Mouse (Mus musculus): ENCODE data around the gene Ubxn10. TPM values are rescaled to one million over a fixed set of nuclear protein-coding genes. Genes with fewer than 3 reads are reported as not detected.

Gene Ubxn10
- total and polyA plus RNA-seq, 2 experiments from 2014 or later = 3.1 to 6.9 TPM

GRCm38 (mm10) chr4:138775435-138775834, 38.5 kb upstream of the Ubxn10 start, which contains the start of gene Pla2g2d:
TSS of gene Pla2g2d (plus strand) at chr4:138775735.
- H3K9me3 ChIP-seq (ENCODE audit: low read length) = no peaks in the 10 kb centered on the region
- H3K9ac ChIP-seq (replicated peaks; ENCODE audit: low read length) = no peak within 1 kb of the TSS
- ATAC-seq (no peak), DNase-seq (ENCODE audit: low spot score) (no peak)
- no peaks in the 10 kb centered on the region for H3K27me3 ChIP-seq (ENCODE audit: insufficient read depth, low read length)
- no peak within 1 kb of the TSS for H3K27ac ChIP-seq
- peaks cover 4% of the 10 kb centered on the region; the same call in 1 of the 2 replicates for H3K4me1 ChIP-seq (ENCODE audit: insufficient read depth, low read length)
- TF ChIP-seq CTCF (IDR thresholded peaks at IDR 0.05; ENCODE audit: low read depth) = no peak
- H3K36me3 ChIP-seq (ENCODE audit: insufficient read depth, low read length) = no peaks in the 10 kb centered on the region
- WGBS = 82% methylated on average over 6 of the region's 6 CpGs
- no peak within 1 kb of the TSS for H3K4me2 ChIP-seq (ENCODE audit: low read depth, low read length)
- no peak within 1 kb of the TSS for H3K4me3 ChIP-seq (ENCODE audit: low read length)

- no peaks in the 10 kb centered on the region for H3K4me1 ChIP-seq (ENCODE audit: insufficient read depth, low read length)
- DNase-seq (ENCODE audit: low spot score) = no peak
- no peaks in the 10 kb centered on the region for H3K9me3 ChIP-seq (ENCODE audit: low read length)
- no peak overlapping the region for H3K4me2 ChIP-seq (ENCODE audit: low read depth, low read length)
- 86% methylated on average over 5 of the region's 5 CpGs for WGBS
- no peak overlapping the region for H3K4me3 ChIP-seq (ENCODE audit: low read length)
- H3K27ac ChIP-seq = no peak overlapping the region
- TF ChIP-seq CTCF (IDR thresholded peaks at IDR 0.05; ENCODE audit: low read depth) = no peak
- no peak overlapping the region for H3K9ac ChIP-seq (replicated peaks; ENCODE audit: low read length)
- no peaks in the 10 kb centered on the region for H3K36me3 ChIP-seq (ENCODE audit: insufficient read depth, low read length)
- H3K27me3 ChIP-seq (ENCODE audit: insufficient read depth, low read length) = no peaks in the 10 kb centered on the region
- no peak for ATAC-seq
Measured at GRCm38 (mm10) chr4:138772386-138772785, 35.4 kb upstream of the Ubxn10 start.

- DNase-seq (ENCODE audit: low spot score) = no peak
- TF ChIP-seq CTCF (IDR thresholded peaks at IDR 0.05; ENCODE audit: low read depth) = no peak
- Histone ChIP-seq H3K4me1 (ENCODE audit: insufficient read depth, low read length) (no peaks in the 10 kb centered on the region), H3K9me3 (ENCODE audit: low read length) (no peaks in the 10 kb centered on the region), H3K4me3 (ENCODE audit: low read length) (no peak overlapping the region), H3K4me2 (ENCODE audit: low read depth, low read length) (no peak overlapping the region), H3K36me3 (ENCODE audit: insufficient read depth, low read length) (no peaks in the 10 kb centered on the region), H3K27me3 (ENCODE audit: insufficient read depth, low read length) (no peaks in the 10 kb centered on the region), H3K9ac (replicated peaks; ENCODE audit: low read length) (no peak overlapping the region), H3K27ac (no peak overlapping the region)
- WGBS = 87% methylated on average over 10 of the region's 10 CpGs
- ATAC-seq = no peak
Measured at GRCm38 (mm10) chr4:138771970-138772369, 35.0 kb upstream of the Ubxn10 start.

GRCm38 (mm10) chr4:138762266-138762665, 25.3 kb upstream of the Ubxn10 start:
- no peak overlapping the region for H3K4me2 ChIP-seq (ENCODE audit: low read depth, low read length)
- H3K4me3 ChIP-seq (ENCODE audit: low read length) = no peak overlapping the region
- no peaks in the 10 kb centered on the region for H3K36me3 ChIP-seq (ENCODE audit: insufficient read depth, low read length)
- ATAC-seq = no peak
- H3K9me3 ChIP-seq (ENCODE audit: low read length) = no peaks in the 10 kb centered on the region
- H3K9ac ChIP-seq (replicated peaks; ENCODE audit: low read length) = no peak overlapping the region
- H3K27me3 ChIP-seq (ENCODE audit: insufficient read depth, low read length) = no peaks in the 10 kb centered on the region
- 83% methylated on average over 9 of the region's 9 CpGs for WGBS
- H3K4me1 ChIP-seq (ENCODE audit: insufficient read depth, low read length) = no peaks in the 10 kb centered on the region
- no peak for DNase-seq (ENCODE audit: low spot score)
- no peak overlapping the region for H3K27ac ChIP-seq
- TF ChIP-seq CTCF (IDR thresholded peaks at IDR 0.05; ENCODE audit: low read depth) = no peak

GRCm38 (mm10) chr4:138757416-138757815, 20.4 kb upstream of the Ubxn10 start, which contains the start of gene Pla2g2f:
TSS of gene Pla2g2f (minus strand) at chr4:138757626.
- no peaks in the 10 kb centered on the region for H3K9me3 ChIP-seq (ENCODE audit: low read length)
- no peak within 1 kb of the TSS for H3K27ac ChIP-seq
- H3K36me3 ChIP-seq (ENCODE audit: insufficient read depth, low read length) = no peaks in the 10 kb centered on the region
- no peak within 1 kb of the TSS for H3K4me3 ChIP-seq (ENCODE audit: low read length)
- no peaks in the 10 kb centered on the region for H3K27me3 ChIP-seq (ENCODE audit: insufficient read depth, low read length)
- no peak within 1 kb of the TSS for H3K9ac ChIP-seq (replicated peaks; ENCODE audit: low read length)
- 52% methylated on average over 8 of the region's 8 CpGs for WGBS
- no peaks in the 10 kb centered on the region for H3K4me1 ChIP-seq (ENCODE audit: insufficient read depth, low read length)
- no peak for TF ChIP-seq CTCF (IDR thresholded peaks at IDR 0.05; ENCODE audit: low read depth)
- DNase-seq (ENCODE audit: low spot score) (no peak), ATAC-seq (no peak)
- no peak within 1 kb of the TSS for H3K4me2 ChIP-seq (ENCODE audit: low read depth, low read length)

GRCm38 (mm10) chr4:138755983-138756382, 19.0 kb upstream of the Ubxn10 start:
- no peaks in the 10 kb centered on the region for H3K4me1 ChIP-seq (ENCODE audit: insufficient read depth, low read length)
- WGBS = 61% methylated on average over 11 of the region's 11 CpGs
- H3K4me3 ChIP-seq (ENCODE audit: low read length) = no peak overlapping the region
- no peak overlapping the region for H3K27ac ChIP-seq
- H3K9me3 ChIP-seq (ENCODE audit: low read length) = no peaks in the 10 kb centered on the region
- H3K36me3 ChIP-seq (ENCODE audit: insufficient read depth, low read length) = no peaks in the 10 kb centered on the region
- no peak for DNase-seq (ENCODE audit: low spot score)
- ATAC-seq = no peak
- H3K9ac ChIP-seq (replicated peaks; ENCODE audit: low read length) = no peak overlapping the region
- TF ChIP-seq CTCF (IDR thresholded peaks at IDR 0.05; ENCODE audit: low read depth) = no peak
- H3K27me3 ChIP-seq (ENCODE audit: insufficient read depth, low read length) = no peaks in the 10 kb centered on the region
- H3K4me2 ChIP-seq (ENCODE audit: low read depth, low read length) = no peak overlapping the region

GRCm38 (mm10) chr4:138755439-138755838, 18.5 kb upstream of the Ubxn10 start:
- no peak for TF ChIP-seq CTCF (IDR thresholded peaks at IDR 0.05; ENCODE audit: low read depth)
- no peak for ATAC-seq
- WGBS = 45% methylated on average over 4 of the region's 4 CpGs
- no peaks in the 10 kb centered on the region for H3K4me1 ChIP-seq (ENCODE audit: insufficient read depth, low read length)
- no peaks in the 10 kb centered on the region for H3K36me3 ChIP-seq (ENCODE audit: insufficient read depth, low read length)
- H3K27me3 ChIP-seq (ENCODE audit: insufficient read depth, low read length) = no peaks in the 10 kb centered on the region
- H3K27ac ChIP-seq = no peak overlapping the region; the same call in 1 of the 2 replicates
- H3K4me2 ChIP-seq (ENCODE audit: low read depth, low read length) = no peak overlapping the region
- no peaks in the 10 kb centered on the region for H3K9me3 ChIP-seq (ENCODE audit: low read length)
- no peak overlapping the region for H3K9ac ChIP-seq (replicated peaks; ENCODE audit: low read length)
- no peak for DNase-seq (ENCODE audit: low spot score)
- H3K4me3 ChIP-seq (ENCODE audit: low read length) = no peak overlapping the region

Measured in hindbrain, postnatal 0 days (tissue).